Mouse (Mus musculus) mouse trophoblast stem cell (cell line): ENCODE results near the gene Itpkb.
"Not testable (repeated sequence)": the region's sequence is repeated elsewhere in the genome, so short reads cannot be mapped to it uniquely, and the experiment has no call there.

Experiments used
- in situ Hi-C, 2 experiments: fragments of 300-500 bp; cut with MseI, MboI; formaldehyde crosslinking; loops; 2 replicates in 1 of 2; 3 replicates in 1 of 2; pipeline ENCODE4 v1.15.1; 2025

The Itpkb gene

GRCm38 (mm10) chr1:180367626-180368025 lies 37.3 kb downstream of the Itpkb start:
- in situ Hi-C loops: no loop called here

- in situ Hi-C loops: no loop called here
Observed at GRCm38 (mm10) chr1:180368112-180368511, 37.8 kb downstream of the Itpkb start.

- in situ Hi-C loops: no loop called here
Observed at GRCm38 (mm10) chr1:180368646-180369045, 38.4 kb downstream of the Itpkb start.

GRCm38 (mm10) chr1:180370858-180371652 lies 40.8 kb downstream of the Itpkb start:
- in situ Hi-C loops: no loop called here

GRCm38 (mm10) chr1:180372258-180372657 lies 42.0 kb downstream of the Itpkb start:
- in situ Hi-C loops: not testable (repeated sequence)

GRCm38 (mm10) chr1:180376598-180376997 lies 46.3 kb downstream of the Itpkb start:
- in situ Hi-C loops: no loop called here

GRCm38 (mm10) chr1:180379559-180379958 lies 49.3 kb downstream of the Itpkb start:
- in situ Hi-C loops: no loop called here

- in situ Hi-C loops: no loop called here
Observed at GRCm38 (mm10) chr1:180382358-180382757, 52.1 kb downstream of the Itpkb start.

GRCm38 (mm10) chr1:180383884-180384283 lies 53.6 kb downstream of the Itpkb start:
- in situ Hi-C loops: no loop called here

GRCm38 (mm10) chr1:180384486-180384885 lies 54.2 kb downstream of the Itpkb start:
- in situ Hi-C loops: no loop called here

- in situ Hi-C loops: no loop called here
Observed at GRCm38 (mm10) chr1:180385308-180385707, 55.0 kb downstream of the Itpkb start.

GRCm38 (mm10) chr1:180386951-180387749 lies 56.9 kb downstream of the Itpkb start:
- in situ Hi-C loops: no loop called here

GRCm38 (mm10) chr1:180387750-180388480 lies 57.6 kb downstream of the Itpkb start:
- in situ Hi-C loops: no loop called here

GRCm38 (mm10) chr1:180388481-180388880 lies 58.2 kb downstream of the Itpkb start:
- in situ Hi-C loops: no loop called here

- in situ Hi-C loops: not testable (repeated sequence)
Observed at GRCm38 (mm10) chr1:180389213-180389760, 59.0 kb downstream of the Itpkb start.

GRCm38 (mm10) chr1:180390321-180390731 lies 60.0 kb downstream of the Itpkb start:
- in situ Hi-C loops: no loop called here

- in situ Hi-C loops: no loop called here
Observed at GRCm38 (mm10) chr1:180390746-180391574, 60.7 kb downstream of the Itpkb start.

- in situ Hi-C loops: no loop called here
Observed at GRCm38 (mm10) chr1:180391575-180391945, 61.3 kb downstream of the Itpkb start.

GRCm38 (mm10) chr1:180392137-180392798 lies 62.0 kb downstream of the Itpkb start:
- in situ Hi-C loops: no loop called here

GRCm38 (mm10) chr1:180393017-180393797 lies 62.9 kb downstream of the Itpkb start:
- in situ Hi-C loops: no loop called here
